Mouse (Mus musculus): ENCODE measurements around the gene Uqcr11.

DNA sequence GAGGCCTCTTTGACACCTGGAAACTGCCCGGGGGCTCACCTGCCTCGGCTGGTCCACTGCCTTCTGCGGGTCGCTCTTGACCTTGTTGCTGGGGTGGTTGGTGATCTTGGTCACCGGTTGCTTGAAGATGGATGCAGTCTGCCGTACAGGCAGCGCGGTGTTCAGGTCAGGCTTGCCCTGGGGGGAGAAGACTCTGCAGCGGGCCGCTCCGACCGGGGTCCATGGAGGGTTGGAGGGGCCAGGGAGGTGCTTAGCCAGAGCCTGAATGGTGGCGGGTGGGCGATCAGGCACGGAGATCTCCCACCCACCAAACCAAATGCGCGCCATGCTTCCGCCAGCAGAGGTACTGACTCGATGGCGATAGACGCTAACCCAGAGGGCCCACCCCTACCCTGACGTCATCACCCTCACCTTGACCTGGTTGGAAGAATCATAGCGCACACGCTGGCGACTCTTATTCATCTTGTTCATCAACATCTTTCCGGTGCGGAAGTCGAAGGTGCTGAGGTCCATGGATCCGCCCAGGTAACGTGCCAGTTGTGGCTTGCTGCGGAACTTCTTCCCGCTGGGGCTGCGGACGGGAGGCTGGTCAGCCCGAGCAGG, 11.5 kb downstream of the Uqcr11 start:
- TF ChIP-seq CTCF (conservative IDR thresholded peaks at IDR 0.05; ENCODE audit: low read length): no peak
- no peak for TF ChIP-seq NANOG (IDR thresholded peaks at IDR 0.05; ENCODE audit: borderline replicate concordance, low read length)
- TF ChIP-seq POU5F1 (IDR thresholded peaks at IDR 0.05; ENCODE audit: borderline replicate concordance, low read length): no peak

Measured in E14TG2a.4 (cell line).